Mouse (Mus musculus) ES-Bruce4 (cell line): ENCODE data around the gene Ttyh3. TPM values are rescaled to one million over a fixed set of nuclear protein-coding genes. Genes with fewer than 3 reads are reported as not detected.

Source experiments
- H3K27ac ChIP-seq: 2 replicates; pipeline ENCODE4 v1.5.1; 2012; ENCODE audit warnings: low read length, inconsistent platforms; ENCODE audit not compliant: insufficient read depth
- H3K27me3 ChIP-seq: 2 replicates; pipeline ENCODE4 v1.6.1; 2012; ENCODE audit warnings: mild to moderate bottlenecking, low read length, inconsistent platforms; ENCODE audit not compliant: control insufficient read depth, poor library complexity, insufficient read depth, severe bottlenecking
- H3K36me3 ChIP-seq: 2 replicates; pipeline ENCODE4 v1.6.1; 2012; ENCODE audit warnings: inconsistent platforms, mild to moderate bottlenecking, low read length, moderate library complexity; ENCODE audit not compliant: control insufficient read depth, poor library complexity, insufficient read depth, severe bottlenecking
- H3K4me1 ChIP-seq: one replicate; pipeline ENCODE4 v1.8.1; 2011; ENCODE audit warnings: low read length; ENCODE audit not compliant: control insufficient read depth, insufficient read depth
- H3K4me3 ChIP-seq: 2 replicates; pipeline ENCODE4 v1.5.1; 2011; ENCODE audit warnings: low read depth, mild to moderate bottlenecking, low read length
- H3K9ac ChIP-seq: 2 replicates; pipeline ENCODE4 v1.6.1; 2012; ENCODE audit warnings: low read depth, mild to moderate bottlenecking, inconsistent platforms; ENCODE audit not compliant: poor library complexity, severe bottlenecking
- H3K9me3 ChIP-seq: replicated peaks from 2 replicates; pipeline ENCODE4 v1.6.1; 2012; ENCODE audit warnings: mild to moderate bottlenecking, low read length, inconsistent platforms; ENCODE audit not compliant: control insufficient read depth, poor library complexity, insufficient read depth, severe bottlenecking
- CTCF ChIP-seq: IDR thresholded peaks from one replicate; pipeline ENCODE4 v1.8.1; 2011; ENCODE audit warnings: low read depth, low read length
- EP300 ChIP-seq: IDR thresholded peaks from 2 replicates; pipeline ENCODE4 v1.6.1; 2011; ENCODE audit warnings: low read depth, low read length; ENCODE audit not compliant: insufficient read depth
- POLR2A ChIP-seq: IDR thresholded peaks from one replicate; pipeline ENCODE4 v1.8.1; 2011; ENCODE audit warnings: low read length; ENCODE audit not compliant: insufficient read depth
- polyA plus RNA-seq: library from polyadenylated mRNA; stranded (reverse); fragments of >200 nt; gene quantifications from 2 replicates; pipeline ENCODE4 v1.2.4, GENCODE M21; 2011; ENCODE audit warnings: low read depth; ENCODE audit not compliant: missing spikeins, insufficient read depth, insufficient read length

Gene Ttyh3
- polyA plus RNA-seq, 1 experiment, result 19.1 TPM

GRCm38 (mm10) chr5:140611021-140611583 is 37.7 kb downstream of the Ttyh3 start:
- Histone ChIP-seq H3K27me3 (peaks cover 2% of the 10 kb centered on the region; the same call in 1 of the 2 replicates), H3K9ac (no peak overlapping the region), H3K27ac (no peak overlapping the region), H3K36me3 (no peaks in the 10 kb centered on the region), H3K4me3 (peak overlapping the region; percentile 24), H3K4me1 (peaks cover 4% of the 10 kb centered on the region), H3K9me3 (no peaks in the 10 kb centered on the region)
- TF ChIP-seq EP300 (peak; percentile 87; the same call in 1 of the 2 replicates), CTCF (no peak), POLR2A (no peak)

- Histone ChIP-seq H3K36me3 (no peaks in the 10 kb centered on the region), H3K4me3 (peak overlapping the region; percentile 39), H3K27me3 (peaks cover 2% of the 10 kb centered on the region; the same call in 1 of the 2 replicates), H3K9ac (no peak overlapping the region), H3K27ac (no peak overlapping the region), H3K4me1 (peaks cover 4% of the 10 kb centered on the region), H3K9me3 (no peaks in the 10 kb centered on the region)
- TF ChIP-seq CTCF (no peak), EP300 (peak; percentile 62; the same call in 1 of the 2 replicates)
Measured at GRCm38 (mm10) chr5:140610273-140611011, 38.4 kb downstream of the Ttyh3 start.

- Histone ChIP-seq H3K27me3 (peaks cover 2% of the 10 kb centered on the region; the same call in 1 of the 2 replicates), H3K9me3 (no peaks in the 10 kb centered on the region), H3K9ac (no peak overlapping the region), H3K36me3 (no peaks in the 10 kb centered on the region), H3K4me1 (peaks cover 4% of the 10 kb centered on the region), H3K27ac (no peak overlapping the region), H3K4me3 (no peak overlapping the region)
- TF ChIP-seq POLR2A, result no peak
Measured at GRCm38 (mm10) chr5:140609511-140610272, 39.1 kb downstream of the Ttyh3 start.

GRCm38 (mm10) chr5:140608634-140609015 is 40.2 kb downstream of the Ttyh3 start:
- H3K9me3 ChIP-seq, result no peaks in the 10 kb centered on the region
- no peak overlapping the region for H3K9ac ChIP-seq
- H3K4me3 ChIP-seq, result peak overlapping the region; percentile 74; the same call in 1 of the 2 replicates
- no peaks in the 10 kb centered on the region for H3K36me3 ChIP-seq
- no peak for TF ChIP-seq POLR2A
- TF ChIP-seq EP300, result no peak
- TF ChIP-seq CTCF, result no peak
- H3K27me3 ChIP-seq, result peaks cover 2% of the 10 kb centered on the region; the same call in 1 of the 2 replicates
- H3K27ac ChIP-seq, result no peak overlapping the region
- H3K4me1 ChIP-seq, result peaks cover 4% of the 10 kb centered on the region

- Histone ChIP-seq H3K4me1 (peaks cover 4% of the 10 kb centered on the region), H3K9ac (peak overlapping the region; percentile 46), H3K4me3 (peak overlapping the region; percentile 74), H3K36me3 (no peaks in the 10 kb centered on the region), H3K27ac (no peak overlapping the region), H3K9me3 (no peaks in the 10 kb centered on the region), H3K27me3 (peaks cover 2% of the 10 kb centered on the region; the same call in 1 of the 2 replicates)
- TF ChIP-seq EP300, result no peak
- TF ChIP-seq CTCF, result no peak
- no peak for TF ChIP-seq POLR2A
Measured at GRCm38 (mm10) chr5:140607836-140608633, 40.8 kb downstream of the Ttyh3 start.
